Comparison of ENCODE assay signal across 7 mouse cellular contexts in the genomic region with DNA sequence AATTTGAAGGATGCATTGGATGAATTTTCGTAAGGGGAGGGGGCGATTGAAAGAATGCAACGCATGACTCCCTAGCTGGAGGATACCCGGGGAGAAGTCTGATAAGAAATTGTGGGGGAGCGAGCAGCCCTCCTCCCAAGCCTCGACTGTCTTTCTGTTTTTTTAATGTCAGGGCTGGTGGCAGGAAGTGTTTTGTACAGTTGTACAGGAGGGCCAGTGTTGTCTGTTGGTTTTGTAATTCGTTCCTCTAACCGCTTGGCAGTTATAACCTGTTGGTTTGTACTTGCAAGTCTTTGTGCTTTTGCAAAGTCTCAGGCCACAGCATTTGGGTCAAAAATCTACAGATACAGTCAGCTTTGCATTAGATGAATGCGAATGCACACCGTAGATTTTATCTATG. TPM values are rescaled to one million over a fixed set of nuclear protein-coding genes. Genes with fewer than 3 reads are reported as not detected.
DNase-seq lines count a peak whose midpoint lies in the region; ATAC-seq and TF ChIP-seq lines count a peak whose summit lies in the region.

No protein-coding gene starts in this region.

- no peak for DNase-seq in testis, postnatal 14 days (ENCODE audit: low spot score)
- DNase-seq in thymus, postnatal 10 days (ENCODE audit: low spot score in 2 of 2) = peak; percentile 28 to 44
- DNase-seq in left cerebral cortex, adult 8-10 months (ENCODE audit: low spot score in 2 of 2) = no peak
- DNase-seq in urinary bladder, postnatal 4 days (ENCODE audit: low spot score in 2 of 2) = no peak

- peak overlapping the region; percentile 43 for H3K27ac ChIP-seq in testis, adult 2 months (ENCODE audit: control insufficient read depth, insufficient read depth, low read depth, low read length)
- H3K27ac ChIP-seq in forebrain, embryonic 15.5 days (replicated peaks) = no peak overlapping the region
- peak overlapping the region; percentile 57; the same call in 1 of the 2 replicates for H3K27ac ChIP-seq in liver, embryonic 15.5 days (replicated peaks)

- TF ChIP-seq CTCF in testis, adult 2 months (IDR thresholded peaks at IDR 0.05; ENCODE audit: control insufficient read depth, insufficient read depth, insufficient replicate concordance, low read depth, low read length) = no peak

- H3K4me2 ChIP-seq in forebrain, embryonic 15.5 days (replicated peaks) = peak overlapping the region; percentile 73
- peak overlapping the region; percentile 97 for H3K4me2 ChIP-seq in liver, embryonic 15.5 days

- no peaks in the 10 kb centered on the region for H3K27me3 ChIP-seq in testis, adult 2 months (ENCODE audit: control insufficient read depth, insufficient read depth, low read length)
- no peaks in the 10 kb centered on the region for H3K27me3 ChIP-seq in forebrain, embryonic 15.5 days
- H3K27me3 ChIP-seq in liver, embryonic 15.5 days = peaks cover 16% of the 10 kb centered on the region

- ATAC-seq in forebrain, embryonic 15.5 days (replicated peaks) = no peak
- ATAC-seq in liver, embryonic 15.5 days (ENCODE audit: insufficient read depth) = no peak

- no peaks in the 10 kb centered on the region for H3K9me3 ChIP-seq in forebrain, embryonic 15.5 days
- H3K9me3 ChIP-seq in liver, embryonic 15.5 days (replicated peaks) = no peaks in the 10 kb centered on the region

- peak overlapping the region; percentile 79 for H3K9ac ChIP-seq in forebrain, embryonic 15.5 days (replicated peaks)
- peak overlapping the region; percentile 65 for H3K9ac ChIP-seq in liver, embryonic 15.5 days

- no peak for TF ChIP-seq POLR2A in testis, adult 2 months (IDR thresholded peaks at IDR 0.05; ENCODE audit: control insufficient read depth, low read depth, low read length)

- H3K4me1 ChIP-seq in testis, adult 2 months (ENCODE audit: control insufficient read depth, insufficient read depth, low read length) = peaks cover 7% of the 10 kb centered on the region
- H3K4me1 ChIP-seq in forebrain, embryonic 15.5 days = peaks cover 26% of the 10 kb centered on the region
- peaks cover 39% of the 10 kb centered on the region for H3K4me1 ChIP-seq in liver, embryonic 15.5 days (replicated peaks)

- 20% methylated on average over 10 of the region's 10 CpGs for WGBS in forebrain, embryonic 15.5 days
- WGBS in liver, embryonic 15.5 days (ENCODE audit: insufficient replicate concordance) = 5% methylated on average over 10 of the region's 10 CpGs

- H3K36me3 ChIP-seq in testis, adult 2 months (ENCODE audit: control insufficient read depth, insufficient read depth, low read length) = no peaks in the 10 kb centered on the region
- no peaks in the 10 kb centered on the region for H3K36me3 ChIP-seq in forebrain, embryonic 15.5 days
- H3K36me3 ChIP-seq in liver, embryonic 15.5 days (replicated peaks) = no peaks in the 10 kb centered on the region

- peak overlapping the region; percentile 94 for H3K4me3 ChIP-seq in testis, adult 2 months (ENCODE audit: control insufficient read depth, low read depth, low read length)
- peak overlapping the region; percentile 81 for H3K4me3 ChIP-seq in forebrain, embryonic 15.5 days
- peak overlapping the region; percentile 73 for H3K4me3 ChIP-seq in liver, embryonic 15.5 days (replicated peaks)

RNA-seq across cellular contexts. Expression of gene Elovl5, which starts 1.0 kb away (rescaled TPM):
- polyA plus RNA-seq in testis, adult 2 months (2012; rRNA removed) = 54.1 and 74.7 TPM in 2 replicates
- polyA plus RNA-seq in forebrain, embryonic 15.5 days (2015; fragmentation: Nextera tagmentation; extraction: Ambion mirVana) = 60.4 and 66.3 TPM in 2 replicates
- polyA plus RNA-seq in liver, embryonic 15.5 days (2015; fragmentation: Nextera tagmentation; extraction: Ambion mirVana) = 17.9 and 19.5 TPM in 2 replicates
- total RNA-seq in left cerebral cortex, adult 8-10 months (2022) = 10 to 100 TPM; 68.4 to 86.2 (median 76.6) TPM

Comparison
In these comparisons a context has a peak if more than half of its experiments do, and no peak if none do; other contexts are left out.
1. DNase-seq: peak in thymus, postnatal 10 days (2 of 2); none in testis, postnatal 14 days (single experiment), left cerebral cortex, adult 8-10 months (0 of 2) and urinary bladder, postnatal 4 days (0 of 2).
2. Peak in every context shown above with its lines, with median percentiles within 50 percentile points of each other: H3K4me3 ChIP-seq.